Mouse (Mus musculus): Measurements from ENCODE around the gene Fam32a.
A peak's percentile ranks its signal among the peaks of the same experiment; 100 is the strongest.

The Fam32a gene

DNA sequence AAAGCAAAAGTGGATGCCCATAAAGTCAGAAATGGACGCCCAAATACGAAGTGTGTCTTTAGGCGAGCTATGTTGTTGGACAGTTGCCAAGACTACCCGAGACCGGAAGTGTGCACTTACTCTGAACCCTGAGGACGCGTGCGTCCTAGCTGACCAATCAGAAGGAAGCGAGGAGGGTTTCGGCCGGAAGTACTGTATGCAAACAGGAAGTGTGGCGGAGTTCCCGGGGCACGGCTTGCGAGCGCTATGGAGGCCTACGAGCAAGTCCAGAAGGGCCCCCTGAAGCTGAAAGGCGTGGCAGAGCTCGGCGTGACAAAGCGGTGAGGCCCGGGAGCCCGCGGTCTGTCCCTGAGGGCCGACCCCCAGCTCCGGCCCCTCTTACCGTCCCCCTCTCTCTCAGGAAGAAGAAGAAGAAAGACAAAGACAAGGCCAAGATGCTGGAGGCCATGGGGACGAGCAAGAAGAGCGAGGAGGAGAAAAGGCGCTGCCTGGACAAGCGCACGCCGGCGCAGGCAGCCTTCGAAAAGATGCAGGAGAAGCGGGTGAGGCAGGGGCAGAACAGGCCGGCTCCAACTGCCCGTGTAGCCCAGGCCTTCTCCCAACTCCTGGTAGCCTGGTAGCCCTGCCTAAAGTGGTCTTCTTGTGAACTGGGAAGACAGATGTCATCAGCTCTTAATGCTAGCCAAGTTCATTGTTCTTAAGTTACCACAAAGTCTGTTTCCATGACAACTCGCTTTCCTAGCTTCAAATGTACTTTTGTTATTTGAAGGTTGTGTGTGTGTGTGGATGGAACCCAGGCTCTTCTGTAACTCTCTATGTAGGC lies at the start of gene Fam32a:
Gene Fam32a (plus strand): TSS at position 190 of the 823 bp plus-strand sequence.
- DNase-seq (ENCODE audit: low read depth, low spot score) = peak; percentile 97

DNA sequence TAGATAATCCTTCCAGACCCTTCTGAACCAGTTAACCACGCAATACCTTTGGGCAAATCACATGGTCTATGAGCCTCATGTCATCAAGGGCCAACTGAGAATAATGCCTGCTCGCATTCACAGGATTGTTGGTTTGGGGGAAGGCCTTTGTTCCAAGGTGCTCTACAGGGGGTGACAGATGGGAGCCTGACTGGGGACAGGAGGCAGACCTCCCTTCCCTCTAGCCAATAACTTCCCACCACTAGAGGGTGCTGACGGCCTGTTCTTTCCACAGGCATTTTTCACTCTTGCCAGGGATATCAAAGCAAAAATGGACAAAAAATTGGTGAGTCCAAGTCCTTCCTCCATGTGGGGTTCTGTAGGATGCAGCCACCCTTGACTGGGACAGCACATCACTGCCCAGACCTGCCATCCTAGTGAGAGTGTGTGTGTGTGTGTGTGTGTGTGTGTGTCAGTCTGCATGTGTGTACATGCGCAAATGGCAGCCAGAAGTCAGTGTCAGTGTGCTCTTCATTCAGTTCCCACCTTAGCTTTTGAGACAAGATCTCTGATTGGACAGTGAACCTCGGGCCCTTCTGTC lies 42.1 kb upstream of the Fam32a start:
- peak; percentile 71 for DNase-seq (ENCODE audit: low read depth, low spot score)

- no peak for DNase-seq (ENCODE audit: low read depth, low spot score)
Observed at GRCm38 (mm10) chr8:72183554-72184202, 35.9 kb upstream of the Fam32a start.

DNA sequence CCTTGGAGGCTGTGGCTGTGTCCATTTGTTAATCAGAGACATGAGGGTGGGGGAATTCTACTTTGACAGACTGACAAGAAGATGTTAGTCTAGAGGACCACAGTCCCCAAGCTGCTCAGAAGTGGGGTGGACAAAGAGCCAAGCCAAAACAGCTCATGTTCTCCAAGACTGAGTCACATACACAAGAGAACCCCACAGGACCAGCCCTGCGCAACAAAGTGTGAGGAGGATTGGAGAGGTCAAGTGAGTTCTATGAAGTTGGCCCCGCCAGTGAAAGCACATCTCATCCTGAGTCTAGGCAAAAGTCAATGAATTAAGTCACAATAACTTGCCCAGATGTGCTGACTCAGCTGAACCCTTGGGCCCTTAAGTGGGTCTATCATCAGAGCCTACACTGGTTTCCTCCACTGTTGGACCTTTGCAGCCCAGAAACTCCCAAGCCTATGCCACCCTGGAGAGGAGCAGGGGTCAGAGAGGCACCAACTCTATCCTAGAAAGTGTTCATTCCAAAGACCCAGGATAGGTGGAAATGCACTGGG lies 31.7 kb upstream of the Fam32a start:
- no peak for DNase-seq (ENCODE audit: low read depth, low spot score)

GRCm38 (mm10) chr8:72189417-72190214 lies 29.9 kb upstream of the Fam32a start, which contains the start of gene Hsh2d:
Gene Hsh2d, plus strand, starts transcription at chr8:72189638.
- peak; percentile 85 for DNase-seq (ENCODE audit: low read depth, low spot score)

DNA sequence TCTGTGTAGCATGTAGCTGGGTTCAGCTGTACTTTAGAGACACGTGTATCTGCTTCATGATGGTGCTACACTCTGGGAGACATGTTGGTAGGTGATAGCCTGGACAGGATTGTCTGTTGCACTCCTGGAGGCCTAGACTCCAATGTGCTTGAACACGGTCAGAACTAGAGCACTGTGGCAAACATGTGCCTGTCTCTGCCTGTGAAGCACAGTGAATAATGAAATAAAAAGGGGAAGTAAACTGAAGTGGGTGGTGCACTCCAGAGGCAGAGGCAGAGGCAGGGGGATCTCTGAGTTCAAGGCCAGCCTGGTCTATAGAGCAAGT lies 29.4 kb upstream of the Fam32a start:
- DNase-seq (ENCODE audit: low read depth, low spot score) = no peak

DNA sequence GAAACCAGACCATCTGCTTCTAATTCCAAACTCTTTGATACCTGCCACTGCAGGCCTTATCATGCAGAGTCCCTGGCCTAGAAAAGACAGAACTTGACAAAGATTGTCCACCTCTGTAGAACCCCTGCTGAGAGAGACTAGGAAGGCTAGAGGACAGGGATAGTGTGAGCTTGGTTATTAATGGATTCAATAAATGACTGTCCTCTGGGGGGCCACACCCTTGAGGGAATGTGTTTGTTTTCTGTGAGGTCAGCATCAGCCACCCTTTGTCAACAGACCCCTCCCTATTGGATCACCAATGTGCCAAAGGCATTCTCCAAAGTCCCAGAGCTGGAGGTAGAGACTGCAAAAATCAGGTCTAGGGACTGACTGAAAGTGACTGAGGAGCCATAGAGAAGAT lies 27.5 kb upstream of the Fam32a start:
- no peak for DNase-seq (ENCODE audit: low read depth, low spot score)

GRCm38 (mm10) chr8:72197997-72198396 lies 21.5 kb upstream of the Fam32a start:
- no peak for DNase-seq (ENCODE audit: low read depth, low spot score)

DNA sequence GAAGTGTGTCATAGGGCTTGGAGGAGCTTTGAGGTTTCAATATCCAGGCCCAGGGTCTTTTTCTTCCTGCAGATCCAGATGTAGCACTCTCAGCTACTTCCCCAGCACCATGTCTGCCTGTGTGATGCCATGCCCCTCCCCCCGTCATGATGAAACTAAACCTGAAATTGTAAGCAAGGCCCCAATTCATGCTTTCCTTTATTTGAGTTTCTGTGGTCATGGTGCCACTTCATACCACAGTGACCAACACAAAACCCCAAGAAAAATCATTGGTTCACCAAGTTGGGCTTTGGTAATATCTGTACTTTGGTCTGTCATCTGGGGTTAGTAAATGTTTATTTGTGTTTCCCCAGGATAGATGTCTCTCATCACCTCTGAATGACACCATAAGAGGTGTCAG lies 10.9 kb upstream of the Fam32a start:
- no peak for DNase-seq (ENCODE audit: low read depth, low spot score)

- DNase-seq (ENCODE audit: low read depth, low spot score) = no peak
Observed at GRCm38 (mm10) chr8:72210222-72210621, 9.3 kb upstream of the Fam32a start.

DNA sequence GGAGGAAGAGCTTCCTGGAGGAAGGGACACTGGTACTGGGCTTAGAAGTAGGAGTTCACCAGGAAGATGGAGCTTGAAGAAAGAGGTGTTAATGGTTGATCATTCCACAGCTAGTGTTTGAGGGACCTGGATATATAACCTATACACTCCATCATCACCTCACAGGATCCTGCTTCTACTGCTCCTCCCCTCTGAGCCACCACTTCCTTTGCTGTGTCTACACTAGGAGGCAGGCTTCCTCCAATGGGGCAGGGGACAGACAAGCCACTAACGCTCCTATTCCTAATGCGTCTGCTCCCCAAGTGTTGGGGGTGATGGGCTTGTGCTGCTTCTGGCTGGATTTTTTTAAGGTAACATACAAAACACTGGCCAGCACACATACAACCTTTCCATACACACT lies 8.8 kb upstream of the Fam32a start:
- peak; percentile 28 for DNase-seq (ENCODE audit: low read depth, low spot score)

DNA sequence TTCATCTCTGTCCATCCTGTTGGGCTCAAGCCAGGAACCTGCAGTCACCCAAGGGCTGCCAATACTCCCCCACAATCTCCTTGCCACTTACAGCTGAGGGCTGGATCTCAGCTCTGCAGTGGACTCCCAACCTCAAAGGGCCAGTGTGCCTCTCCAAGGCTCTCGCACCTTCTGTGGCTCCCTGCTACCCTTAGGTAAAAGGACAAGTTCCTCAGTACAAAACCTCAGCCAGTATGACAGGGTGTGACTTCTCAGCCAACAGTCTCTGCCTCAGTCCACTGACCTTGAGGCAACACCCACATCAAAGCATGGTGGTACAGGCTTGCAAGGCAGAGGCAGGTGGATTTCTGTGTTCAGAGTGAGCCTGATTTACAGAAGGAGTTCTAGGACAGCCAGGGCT lies 7.7 kb upstream of the Fam32a start:
- no peak for DNase-seq (ENCODE audit: low read depth, low spot score)

DNA sequence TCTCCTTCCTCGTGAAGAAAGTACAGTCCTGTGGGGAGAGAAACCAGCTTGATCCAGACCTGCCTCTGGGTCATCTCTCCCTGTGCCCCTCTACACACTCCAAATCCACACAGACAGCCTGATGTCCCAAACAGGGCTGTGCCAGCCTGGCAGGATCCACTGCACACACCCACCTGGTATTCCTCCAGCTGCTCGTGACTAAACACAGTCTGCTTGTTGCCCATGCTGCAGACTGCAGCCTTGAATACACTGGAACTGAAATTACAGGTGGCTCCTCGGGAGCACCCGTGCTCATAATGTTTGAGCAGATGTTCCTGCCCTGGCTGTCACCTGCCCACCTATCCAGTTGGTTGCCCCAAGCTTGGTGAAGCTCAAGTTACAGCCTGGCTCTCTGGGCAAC lies 6.8 kb upstream of the Fam32a start, which contains the start of gene Cib3:
Gene Cib3 (minus strand): TSS at position 87 of the 400 bp plus-strand sequence.
- DNase-seq (ENCODE audit: low read depth, low spot score) = no peak

DNA sequence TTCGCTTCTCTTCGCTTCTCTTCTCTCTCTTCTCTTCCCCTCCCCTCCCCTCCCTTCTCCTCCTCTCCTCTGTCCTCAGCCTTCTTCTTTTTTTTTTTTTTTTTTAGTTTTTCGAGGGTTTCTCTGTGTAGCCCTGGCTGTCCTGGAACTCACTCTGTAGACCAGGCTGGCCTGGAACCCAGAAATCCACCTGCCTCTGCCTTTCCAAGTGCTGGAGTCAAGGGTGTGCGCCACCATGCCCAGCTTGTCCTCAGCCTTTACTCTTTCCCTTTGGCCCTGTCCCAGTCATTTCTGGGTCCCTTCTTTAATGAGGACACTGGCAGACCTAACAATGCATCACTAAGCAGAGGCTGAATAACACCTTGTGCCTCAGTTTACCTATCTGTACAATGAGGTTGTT lies 6.0 kb upstream of the Fam32a start, which contains the start of gene Gm11034:
Gene Gm11034 (minus strand): TSS at position 101 of the 400 bp plus-strand sequence.
- no peak for DNase-seq (ENCODE audit: low read depth, low spot score)

DNA sequence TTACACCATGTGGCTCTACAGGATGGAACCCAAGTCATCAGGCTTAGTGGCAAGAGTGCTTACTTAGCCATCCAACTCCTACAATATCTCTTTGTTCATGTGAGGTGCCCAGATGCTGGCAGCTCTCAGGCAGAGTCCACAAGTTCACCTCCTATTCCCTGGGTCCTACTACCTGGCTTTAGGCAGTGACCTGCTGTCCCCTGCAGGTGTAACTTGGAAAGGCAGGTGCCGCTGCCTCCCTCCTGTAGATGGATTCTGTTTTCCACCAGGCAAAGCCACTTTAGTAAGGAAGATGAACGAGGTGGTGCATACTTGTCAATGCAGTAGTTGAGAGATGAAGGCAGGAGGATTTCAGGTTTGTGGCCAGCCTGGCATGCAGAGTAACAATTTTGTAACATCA lies 4.5 kb upstream of the Fam32a start:
- peak; percentile 54 for DNase-seq (ENCODE audit: low read depth, low spot score)

DNA sequence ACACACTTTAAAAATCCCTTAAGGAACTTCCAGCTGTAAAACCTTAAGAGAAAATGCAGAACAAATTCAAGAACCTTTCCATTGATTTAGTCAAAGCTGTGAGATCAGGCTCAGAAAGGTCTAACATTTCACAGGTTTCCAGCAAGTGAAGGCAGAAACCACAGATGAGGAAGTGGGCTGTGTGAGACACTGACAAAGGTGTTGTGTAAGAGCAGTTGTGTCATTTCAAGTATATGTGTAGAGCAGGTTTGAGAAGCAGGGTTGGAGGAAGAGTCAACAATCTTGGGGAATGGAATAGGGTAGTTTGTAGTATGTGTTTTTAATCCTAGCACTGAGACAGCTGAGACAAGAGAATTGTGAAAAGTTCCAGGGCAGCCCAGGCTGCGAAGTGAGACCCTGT lies 3.7 kb upstream of the Fam32a start:
- DNase-seq (ENCODE audit: low read depth, low spot score) = peak; percentile 66

DNA sequence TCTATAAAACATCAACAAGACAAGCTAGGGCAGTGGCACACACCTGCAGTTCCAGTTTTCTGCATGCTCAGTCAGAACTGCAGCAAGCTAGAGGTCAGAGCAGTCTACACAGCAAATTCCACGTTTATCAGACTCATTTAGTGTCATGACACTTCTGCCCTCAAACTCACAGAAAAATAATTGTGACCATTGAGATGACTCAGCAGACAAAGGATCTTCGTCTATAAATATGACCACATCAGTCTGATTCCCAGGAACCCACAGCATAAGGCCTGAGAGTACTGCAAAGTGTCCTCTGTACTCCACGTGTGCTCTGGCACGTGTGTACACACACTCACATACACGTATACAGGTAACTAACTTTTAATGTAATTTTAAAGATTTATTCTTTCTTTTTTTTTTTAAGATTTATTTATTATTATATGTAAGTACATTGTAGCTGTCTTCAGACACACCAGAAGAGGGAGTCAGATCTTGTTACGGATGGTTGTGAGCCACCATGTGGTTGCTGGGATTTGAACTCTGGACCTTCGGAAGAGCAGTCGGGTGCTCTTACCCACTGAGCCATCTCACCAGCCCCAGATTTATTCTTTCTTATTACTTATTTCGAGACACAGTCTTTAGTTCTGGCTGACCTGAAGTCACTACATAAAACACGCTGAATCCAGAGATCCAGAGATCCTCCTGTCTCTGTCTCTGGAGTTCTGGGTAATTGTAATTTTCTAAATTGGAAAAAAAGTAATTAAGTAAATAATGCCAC lies 569 bp upstream of the Fam32a start:
- DNase-seq (ENCODE audit: low read depth, low spot score) = peak; percentile 10

DNA sequence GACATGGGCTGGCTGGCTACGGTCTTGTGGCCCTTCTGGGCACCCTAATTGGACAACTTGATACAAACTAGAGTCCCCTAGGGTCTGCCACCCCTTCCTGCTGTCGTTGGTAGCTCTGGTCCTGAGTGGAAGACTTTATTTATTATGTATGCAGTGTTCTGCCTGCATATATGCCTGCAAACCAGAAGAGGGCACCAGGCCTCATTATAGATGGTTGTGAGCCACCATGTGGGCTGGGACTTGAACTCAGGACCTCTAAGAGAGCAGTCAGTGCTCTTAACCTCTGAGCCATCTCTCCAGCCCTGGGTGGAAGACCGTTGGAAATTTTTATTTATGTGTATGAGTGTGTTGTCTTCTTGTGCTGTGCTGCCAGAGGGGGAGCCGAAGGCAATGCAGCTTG lies 1.2 kb downstream of the Fam32a start:
- DNase-seq (ENCODE audit: low read depth, low spot score) = no peak

GRCm38 (mm10) chr8:72222656-72223055 lies 3.1 kb downstream of the Fam32a start:
- no peak for DNase-seq (ENCODE audit: low read depth, low spot score)

GRCm38 (mm10) chr8:72239499-72240402 lies 20.2 kb downstream of the Fam32a start, which contains the start of gene Ap1m1:
Gene Ap1m1, plus strand, starts transcription at chr8:72240018.
- peak; percentile 99 for DNase-seq (ENCODE audit: low read depth, low spot score)

All from CD4-positive helper T cell, adult 2 months (primary cell).